Mouse (Mus musculus): ENCODE results near the gene Itga4.

GRCm38 (mm10) chr2:79351179-79352099 lies 96.2 kb downstream of the Itga4 start:
- TF ChIP-seq GATA1 (IDR thresholded peaks at IDR 0.05; ENCODE audit: borderline replicate concordance, low read length) (no peak), FLI1 (IDR thresholded peaks at IDR 0.05; ENCODE audit: low read length) (no peak)
